Mouse (Mus musculus) intestine, embryonic 16.5 days (tissue): ENCODE results near the gene Fads2. TPM values are rescaled to one million over a fixed set of nuclear protein-coding genes. Genes with fewer than 3 reads are reported as not detected.

Source experiments
- ATAC-seq: fragments of 200-750 bp; cut with Nextera tagmentation; 2 replicates; pipeline ENCODE4 v1.8.0; 2017; ENCODE audit warnings: moderate TSS enrichment, moderate library complexity
- H3K27ac ChIP-seq: fragments of 300-500 bp; sonication (generic); 2 replicates; pipeline ENCODE4 v1.5.1; 2014; ENCODE audit warnings: mild to moderate bottlenecking, low read length
- H3K27me3 ChIP-seq: fragments of 300-500 bp; sonication (generic); replicated peaks from 2 replicates; pipeline ENCODE4 v1.6.1; 2014; ENCODE audit warnings: low read length, control low read depth, mixed read lengths; ENCODE audit not compliant: control insufficient read depth, insufficient read depth
- H3K36me3 ChIP-seq: fragments of 300-500 bp; sonication (generic); 2 replicates; pipeline ENCODE4 v1.6.1; 2014; ENCODE audit warnings: low read length, control low read depth; ENCODE audit not compliant: control insufficient read depth, insufficient read depth
- H3K4me1 ChIP-seq: fragments of 300-500 bp; sonication (generic); 2 replicates; pipeline ENCODE4 v1.6.1; 2014; ENCODE audit warnings: low read length, control low read depth, mixed read lengths; ENCODE audit not compliant: control insufficient read depth, insufficient read depth
- H3K4me2 ChIP-seq: fragments of 300-500 bp; sonication (generic); 2 replicates; pipeline ENCODE4 v1.6.1; 2014; ENCODE audit warnings: low read depth, low read length, control low read depth
- H3K4me3 ChIP-seq: fragments of 300-500 bp; sonication (generic); 2 replicates; pipeline ENCODE4 v1.5.1; 2014; ENCODE audit warnings: mild to moderate bottlenecking, low read length
- H3K9ac ChIP-seq: fragments of 300-500 bp; sonication (generic); 2 replicates; pipeline ENCODE4 v1.6.1; 2014; ENCODE audit warnings: low read depth, low read length
- H3K9me3 ChIP-seq: fragments of 300-500 bp; sonication (generic); 2 replicates; pipeline ENCODE4 v1.6.1; 2016; ENCODE audit warnings: low read length, control low read depth; ENCODE audit not compliant: control insufficient read depth
- WGBS: fragments of 180-500 bp; shearing (Covaris S2); extraction: QIAGEN DNeasy Blood & Tissue Kit; methylation state at CpG from one replicate; pipeline ENCODE4 v1.1.7; 2014; 5-methylcytosine and 5-hydroxymethylcytosine counted together
- polyA plus RNA-seq: library from polyadenylated mRNA; unstranded; fragments of >200 nt; fragmentation: Nextera tagmentation; extraction: Ambion mirVana; gene quantifications from 2 replicates; pipeline ENCODE4 v1.2.1, GENCODE M21; 2015

Fads2 gene
- polyA plus RNA-seq, 1 experiment from 2014 or later, result 206 TPM

- Histone ChIP-seq H3K4me1 (peaks cover 8% of the 10 kb centered on the region), H3K27me3 (no peaks in the 10 kb centered on the region), H3K27ac (no peak overlapping the region), H3K9ac (peak overlapping the region; percentile 16; the same call in 1 of the 2 replicates), H3K4me3 (no peak overlapping the region), H3K9me3 (no peaks in the 10 kb centered on the region), H3K4me2 (no peak overlapping the region), H3K36me3 (no peaks in the 10 kb centered on the region)
- ATAC-seq, result no peak
- WGBS, result 87% methylated on average over 5 of the region's 5 CpGs
Observed at GRCm38 (mm10) chr19:10034356-10034755, 67.2 kb downstream of the Fads2 start.

GRCm38 (mm10) chr19:10033211-10033973 lies 68.2 kb downstream of the Fads2 start:
- H3K9ac ChIP-seq, result no peak overlapping the region
- H3K4me1 ChIP-seq, result peaks cover 1% of the 10 kb centered on the region
- no peak overlapping the region for H3K4me3 ChIP-seq
- 41% methylated on average over 8 of the region's 8 CpGs for WGBS
- ATAC-seq, result peak; percentile 18; the same call in 1 of the 2 replicates
- H3K9me3 ChIP-seq, result no peaks in the 10 kb centered on the region
- no peak overlapping the region for H3K4me2 ChIP-seq
- no peaks in the 10 kb centered on the region for H3K27me3 ChIP-seq
- no peaks in the 10 kb centered on the region for H3K36me3 ChIP-seq
- no peak overlapping the region for H3K27ac ChIP-seq

GRCm38 (mm10) chr19:10029746-10030145 lies 71.8 kb downstream of the Fads2 start:
- H3K4me2 ChIP-seq, result no peak overlapping the region
- no peaks in the 10 kb centered on the region for H3K36me3 ChIP-seq
- no peaks in the 10 kb centered on the region for H3K9me3 ChIP-seq
- H3K4me1 ChIP-seq, result peaks cover 19% of the 10 kb centered on the region
- no peak overlapping the region for H3K27ac ChIP-seq
- H3K9ac ChIP-seq, result no peak overlapping the region
- no peak for ATAC-seq
- H3K27me3 ChIP-seq, result no peaks in the 10 kb centered on the region
- WGBS, result 89% methylated on average over 2 of the region's 2 CpGs
- no peak overlapping the region for H3K4me3 ChIP-seq

- Histone ChIP-seq H3K27ac (peak overlapping the region; percentile 56), H3K9ac (no peak overlapping the region), H3K4me2 (no peak overlapping the region), H3K4me1 (peaks cover 36% of the 10 kb centered on the region), H3K27me3 (no peaks in the 10 kb centered on the region), H3K9me3 (no peaks in the 10 kb centered on the region), H3K36me3 (no peaks in the 10 kb centered on the region), H3K4me3 (no peak overlapping the region)
- 23% methylated on average over 8 of the region's 8 CpGs for WGBS
- peak; percentile 55 for ATAC-seq
Observed at GRCm38 (mm10) chr19:10025169-10025875, 76.2 kb downstream of the Fads2 start.

GRCm38 (mm10) chr19:10023304-10023758 lies 78.2 kb downstream of the Fads2 start:
- Histone ChIP-seq H3K9me3 (no peaks in the 10 kb centered on the region), H3K27ac (peak overlapping the region; percentile 28), H3K4me3 (no peak overlapping the region), H3K27me3 (no peaks in the 10 kb centered on the region), H3K36me3 (no peaks in the 10 kb centered on the region), H3K4me1 (peaks cover 51% of the 10 kb centered on the region), H3K9ac (no peak overlapping the region), H3K4me2 (no peak overlapping the region)
- WGBS, result 61% methylated on average over 9 of the region's 9 CpGs
- ATAC-seq, result peak; percentile 1; the same call in 1 of the 2 replicates

GRCm38 (mm10) chr19:10022414-10023303 lies 78.9 kb downstream of the Fads2 start:
- no peaks in the 10 kb centered on the region for H3K36me3 ChIP-seq
- peak overlapping the region; percentile 25 for H3K27ac ChIP-seq
- no peaks in the 10 kb centered on the region for H3K27me3 ChIP-seq
- H3K4me3 ChIP-seq, result no peak overlapping the region
- peaks cover 54% of the 10 kb centered on the region for H3K4me1 ChIP-seq
- ATAC-seq, result peak; percentile 6; the same call in 1 of the 2 replicates
- H3K4me2 ChIP-seq, result no peak overlapping the region
- 69% methylated on average over 5 of the region's 5 CpGs for WGBS
- H3K9me3 ChIP-seq, result no peaks in the 10 kb centered on the region
- H3K9ac ChIP-seq, result no peak overlapping the region

GRCm38 (mm10) chr19:10021981-10022380 lies 79.6 kb downstream of the Fads2 start:
- Histone ChIP-seq H3K4me1 (peaks cover 58% of the 10 kb centered on the region), H3K4me3 (no peak overlapping the region), H3K9ac (no peak overlapping the region), H3K9me3 (no peaks in the 10 kb centered on the region), H3K27me3 (no peaks in the 10 kb centered on the region), H3K27ac (no peak overlapping the region), H3K4me2 (no peak overlapping the region), H3K36me3 (no peaks in the 10 kb centered on the region)
- WGBS, result 87% methylated on average over 2 of the region's 2 CpGs
- no peak for ATAC-seq

- peak overlapping the region; percentile 69 for H3K4me3 ChIP-seq
- H3K4me2 ChIP-seq, result peak overlapping the region; percentile 93
- H3K4me1 ChIP-seq, result peaks cover 50% of the 10 kb centered on the region
- no peak overlapping the region for H3K27ac ChIP-seq
- H3K9me3 ChIP-seq, result no peaks in the 10 kb centered on the region
- H3K36me3 ChIP-seq, result no peaks in the 10 kb centered on the region
- WGBS, result 68% methylated on average over 4 of the region's 4 CpGs
- ATAC-seq, result no peak
- H3K9ac ChIP-seq, result peak overlapping the region; percentile 75
- H3K27me3 ChIP-seq, result no peaks in the 10 kb centered on the region
Observed at GRCm38 (mm10) chr19:10019214-10019760, 82.3 kb downstream of the Fads2 start.

- peak overlapping the region; percentile 54 for H3K27ac ChIP-seq
- 1% methylated on average over 3 of the region's 3 CpGs for WGBS
- H3K9ac ChIP-seq, result peak overlapping the region; percentile 75
- H3K4me1 ChIP-seq, result peaks cover 58% of the 10 kb centered on the region
- no peaks in the 10 kb centered on the region for H3K9me3 ChIP-seq
- peak overlapping the region; percentile 93 for H3K4me2 ChIP-seq
- peak overlapping the region; percentile 69 for H3K4me3 ChIP-seq
- ATAC-seq, result no peak
- H3K36me3 ChIP-seq, result no peaks in the 10 kb centered on the region
- no peaks in the 10 kb centered on the region for H3K27me3 ChIP-seq
Observed at GRCm38 (mm10) chr19:10018527-10018818, 83.1 kb downstream of the Fads2 start.
